Mouse (Mus musculus): ENCODE measurements at regions not wholly inside any gene's neighbourhood (a gene's known extent, or its start where the extent isn't known, plus 50 kb on each side); places are given as distances from the start of the nearest gene placed in this dataset.

- TF ChIP-seq CTCF (IDR thresholded peaks at IDR 0.05; ENCODE audit: low read depth) (no peak), EP300 (IDR thresholded peaks at IDR 0.05; ENCODE audit: low read depth) (no peak)
Observed at GRCm38 (mm10) chr1:89382021-89382420, 72.6 kb upstream of the Agap1 start.
